9 mouse cellular contexts compared by ENCODE assay signal in genomic region chr10:116771215-116771935, GRCm38 (mm10).
A peak's percentile ranks its signal among the peaks of the same experiment; 100 is the strongest.
DNase-seq lines count a peak whose midpoint lies in the region; ATAC-seq and TF ChIP-seq lines count a peak whose summit lies in the region.
"Had no signal": no experiment of that assay in that cellular context is flagged by ENCODE, and none has a peak within 500 bp of the region (broad histone marks: within the 10 kb centered on the region; RNA-seq: fewer than 3 reads in every experiment).

No protein-coding gene starts in this region.

- peaks cover 30% of the 10 kb centered on the region for H3K4me1 ChIP-seq in cerebellum, adult 2 months (ENCODE audit: control insufficient read depth, insufficient read depth, low read length)
- H3K4me1 ChIP-seq in heart, embryonic 12.5 days (replicated peaks) = peaks cover 42% of the 10 kb centered on the region
- no peaks in the 10 kb centered on the region for H3K4me1 ChIP-seq in forebrain, embryonic 10.5 days

- H3K9ac ChIP-seq in heart, embryonic 12.5 days = no peak overlapping the region

- no peaks in the 10 kb centered on the region for H3K9me3 ChIP-seq in heart, embryonic 12.5 days (replicated peaks)
- H3K9me3 ChIP-seq in forebrain, embryonic 10.5 days = no peaks in the 10 kb centered on the region

- H3K27ac ChIP-seq in cerebellum, adult 2 months (ENCODE audit: insufficient read depth, low read length) = no peak overlapping the region
- peak overlapping the region; percentile 45 for H3K27ac ChIP-seq in heart, embryonic 12.5 days (ENCODE audit: poor library complexity, severe bottlenecking)
- H3K27ac ChIP-seq in forebrain, embryonic 10.5 days = no peak overlapping the region
- H3K27ac ChIP-seq: macrophage had no signal

- peak; percentile 38; the same call in 1 of the 2 replicates for ATAC-seq in heart, embryonic 12.5 days (ENCODE audit: insufficient number of reproducible peaks, low FRiP score)
- no peak for ATAC-seq in erythroblast, adult 5-6 weeks (replicated peaks; ENCODE audit: low FRiP score, poor library complexity, severe bottlenecking)

- no peak for TF ChIP-seq CTCF in cerebellum, adult 2 months (IDR thresholded peaks at IDR 0.05; ENCODE audit: borderline replicate concordance, insufficient read depth, low read depth, low read length)

- H3K27me3 ChIP-seq in cerebellum, adult 2 months (ENCODE audit: control insufficient read depth, insufficient read depth, low read length) = no peaks in the 10 kb centered on the region
- peaks cover 6% of the 10 kb centered on the region for H3K27me3 ChIP-seq in heart, embryonic 12.5 days (replicated peaks)
- H3K27me3 ChIP-seq in forebrain, embryonic 10.5 days (ENCODE audit: poor library complexity, severe bottlenecking) = no peaks in the 10 kb centered on the region

- WGBS in cerebellum, adult 2 months = 21% methylated on average over 21 of the region's 21 CpGs
- WGBS in heart, embryonic 12.5 days = 34% methylated on average over 21 of the region's 21 CpGs
- 91% methylated on average over 21 of the region's 21 CpGs for WGBS in forebrain, embryonic 10.5 days

- no peaks in the 10 kb centered on the region for H3K36me3 ChIP-seq in heart, embryonic 12.5 days
- H3K36me3 ChIP-seq in forebrain, embryonic 10.5 days (replicated peaks) = no peaks in the 10 kb centered on the region

- H3K4me3 ChIP-seq in cerebellum, adult 2 months (replicated peaks; ENCODE audit: insufficient read depth, low read depth, low read length) = no peak overlapping the region
- H3K4me3 ChIP-seq in heart, embryonic 12.5 days = peak overlapping the region; percentile 8; the same call in 1 of the 2 replicates
- no peak overlapping the region for H3K4me3 ChIP-seq in forebrain, embryonic 10.5 days

- DNase-seq in cerebellum, adult 2 months = peak; percentile 53 to 68
- DNase-seq in cerebellum, adult 9-11 months = no peak
- peak; percentile 3 for DNase-seq in Muller cell, postnatal 12 days (ENCODE audit: inconsistent ontology term)
- peak; percentile 80 to 85 for DNase-seq in kidney, postnatal 25 days
- no peak for DNase-seq in thymus, postnatal 25 days
- DNase-seq in forebrain, embryonic 10.5 days (ENCODE audit: extremely low spot score, low spot score) = no peak

- TF ChIP-seq POLR2A in cerebellum, adult 2 months (IDR thresholded peaks at IDR 0.05; ENCODE audit: borderline replicate concordance, insufficient read depth, low read length) = no peak

- peak overlapping the region; percentile 54 for H3K4me2 ChIP-seq in heart, embryonic 12.5 days

Comparison
In these comparisons a context has a peak if more than half of its experiments do, and no peak if none do; other contexts are left out.
1. DNase-seq: peak in cerebellum, adult 2 months (2 of 2), Muller cell, postnatal 12 days (single experiment) and kidney, postnatal 25 days (2 of 2); none in cerebellum, adult 9-11 months (single experiment), thymus, postnatal 25 days (single experiment) and forebrain, embryonic 10.5 days (single experiment).